Comparison of ENCODE assay signal across 27 mouse cellular contexts in genomic region chr15:95902396-95902795, GRCm38 (mm10).
"Had no signal": no experiment of that assay in that cellular context is flagged by ENCODE, and none has a peak within 500 bp of the region (broad histone marks: within the 10 kb centered on the region; RNA-seq: fewer than 3 reads in every experiment).

No protein-coding gene starts in this region.

- H3K27me3 ChIP-seq: limb, embryonic 12.5 days; limb, embryonic 13.5 days; limb, embryonic 15.5 days; liver, embryonic 12.5 days; liver, embryonic 13.5 days; liver, embryonic 15.5 days; lung, embryonic 15.5 days; megakaryocyte, embryonic 14.5 days; midbrain, embryonic 12.5 days; midbrain, embryonic 13.5 days; midbrain, embryonic 15.5 days had no signal

- H3K9me3 ChIP-seq: limb, embryonic 10.5 days; limb, embryonic 12.5 days; limb, embryonic 13.5 days; limb, embryonic 15.5 days; liver, embryonic 12.5 days; liver, embryonic 13.5 days; liver, embryonic 15.5 days; lung, embryonic 15.5 days; megakaryocyte, embryonic 14.5 days; midbrain, embryonic 10.5 days; midbrain, embryonic 12.5 days; midbrain, embryonic 13.5 days; midbrain, embryonic 15.5 days had no signal

- DNase-seq: left cerebral cortex, postnatal 4 days; liver; liver, embryonic 13.5 days; liver, postnatal 0 days; lung, adult 18-20 months; lung, adult 2 months; lung, embryonic 14.5 days; lung, postnatal 10 days; lung, postnatal 14 days; lung, postnatal 36 days; lung, postnatal 4 days; midbrain, embryonic 14.5 days had no signal

- H3K4me3 ChIP-seq: limb, embryonic 10.5 days; limb, embryonic 12.5 days; limb, embryonic 13.5 days; limb, embryonic 15.5 days; liver, embryonic 12.5 days; liver, embryonic 13.5 days; liver, embryonic 15.5 days; lung, embryonic 15.5 days; megakaryocyte, embryonic 14.5 days; midbrain, embryonic 10.5 days; midbrain, embryonic 12.5 days; midbrain, embryonic 13.5 days; midbrain, embryonic 15.5 days; myocyte had no signal

- H3K36me3 ChIP-seq: limb, embryonic 12.5 days; liver, embryonic 12.5 days; liver, embryonic 13.5 days; liver, embryonic 15.5 days; lung, embryonic 15.5 days; midbrain, embryonic 10.5 days; midbrain, embryonic 12.5 days; midbrain, embryonic 13.5 days; midbrain, embryonic 15.5 days had no signal

- H3K27ac ChIP-seq: limb, embryonic 10.5 days; limb, embryonic 12.5 days; limb, embryonic 13.5 days; limb, embryonic 15.5 days; liver, embryonic 12.5 days; liver, embryonic 13.5 days; liver, embryonic 14.5 days; liver, embryonic 15.5 days; lung, embryonic 15.5 days; macrophage; midbrain, embryonic 10.5 days; midbrain, embryonic 12.5 days; midbrain, embryonic 13.5 days; midbrain, embryonic 15.5 days had no signal

- H3K4me1 ChIP-seq: midbrain, embryonic 10.5 days; midbrain, embryonic 12.5 days had no signal
